Mouse (Mus musculus) retina, embryonic 14.5 days (tissue): Measurements from ENCODE around the gene Cep170.
"Not testable (repeated sequence)": the region's sequence is repeated elsewhere in the genome, so short reads cannot be mapped to it uniquely, and the experiment has no call there.

Experiments used
- DNase-seq: peaks from one replicate; pipeline ENCODE4 v3.0.0-alpha.2; 2015; ENCODE audit warnings: low spot score

Cep170 gene

DNA sequence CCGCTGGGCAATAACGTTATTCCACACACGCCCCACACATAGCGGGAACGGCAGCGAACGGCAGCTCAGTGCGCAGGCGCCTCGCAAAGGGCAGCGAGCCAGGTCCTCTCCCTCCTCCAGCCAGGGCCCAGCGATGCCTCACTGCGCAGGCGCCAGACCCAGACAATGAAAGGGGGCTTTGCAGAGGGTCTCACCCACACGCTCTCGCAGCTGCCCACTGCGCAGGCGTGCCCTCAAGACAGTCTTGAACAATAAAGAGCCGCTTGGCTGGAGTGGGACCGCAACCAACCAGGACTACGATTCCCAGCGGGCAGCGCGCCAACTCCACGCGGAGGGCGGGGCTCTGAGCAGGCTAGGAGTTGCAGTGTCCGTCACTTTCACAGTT is at the start of gene Cep170:
Gene Cep170 (minus strand): TSS at position 32 of the 385 bp plus-strand sequence.
- DNase-seq: peak; percentile 99

DNA sequence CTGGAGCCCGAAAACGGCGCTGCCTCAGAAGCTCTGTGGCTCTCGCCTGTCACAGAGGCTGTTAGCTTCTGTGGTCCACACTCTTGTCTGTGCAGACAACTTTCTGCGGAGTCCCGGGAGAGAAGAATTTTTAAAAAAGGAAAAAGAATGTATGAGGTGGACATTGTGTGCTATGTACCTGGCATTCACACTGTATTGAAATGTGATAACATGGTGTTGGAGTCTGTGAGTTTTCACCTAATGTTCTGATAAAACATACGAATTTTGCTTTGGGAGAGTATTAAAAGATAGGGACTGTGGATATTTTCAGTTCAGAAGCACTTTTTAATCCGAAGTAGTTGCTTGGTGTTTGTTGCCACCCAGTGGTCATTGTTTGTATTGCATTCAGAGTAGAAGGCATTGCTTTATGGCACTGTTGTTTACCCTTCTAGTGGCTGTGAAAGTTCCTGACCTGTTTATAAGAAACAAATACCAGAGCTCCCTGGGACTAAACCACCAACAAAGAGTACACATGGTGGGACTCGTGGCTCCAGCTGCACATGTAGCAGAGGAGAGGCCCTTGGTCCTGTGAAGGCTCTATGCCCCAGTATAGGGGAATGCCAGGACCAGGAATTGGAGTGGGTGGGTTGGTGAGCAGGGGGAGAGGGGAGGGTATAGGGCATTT is 48.2 kb upstream of the Cep170 start:
- DNase-seq: peak; percentile 91

DNA sequence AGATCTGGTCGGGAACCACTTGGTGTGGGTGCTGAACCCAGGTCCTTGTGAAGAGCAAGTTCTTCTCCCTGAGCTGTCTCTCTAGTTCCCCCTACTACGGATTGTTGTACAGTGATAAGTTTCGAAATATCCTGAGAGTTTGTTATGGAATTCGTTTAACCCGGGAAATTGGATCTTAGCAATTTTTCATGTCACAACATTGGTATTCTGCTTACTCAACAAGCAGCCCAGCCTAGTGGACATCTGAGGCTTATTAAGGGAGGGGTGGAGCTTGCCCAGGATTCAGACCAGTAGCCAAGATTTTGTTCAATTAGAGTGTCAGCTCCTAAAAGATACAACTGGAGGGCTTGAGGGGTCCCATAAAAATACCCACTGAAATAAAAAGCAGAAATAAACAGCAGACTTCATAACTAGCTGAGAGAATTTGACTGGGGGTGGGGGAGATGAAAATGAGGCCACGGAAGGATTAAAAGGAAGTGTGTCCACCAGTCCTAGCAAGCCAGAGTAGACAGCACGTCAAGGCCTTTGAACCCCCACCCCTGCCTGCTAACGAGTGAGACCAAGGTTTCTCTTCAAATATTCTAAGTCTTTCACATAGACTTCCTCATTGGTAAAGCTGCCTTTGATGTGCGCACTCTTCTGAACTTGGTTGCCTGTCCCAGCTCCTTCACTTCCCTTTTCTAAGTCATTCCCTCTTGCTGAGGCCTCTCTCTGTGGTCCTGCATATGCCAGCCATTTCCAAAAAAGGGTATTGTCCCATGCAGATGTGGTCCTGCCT is 39.1 kb upstream of the Cep170 start:
- no peak for DNase-seq

DNA sequence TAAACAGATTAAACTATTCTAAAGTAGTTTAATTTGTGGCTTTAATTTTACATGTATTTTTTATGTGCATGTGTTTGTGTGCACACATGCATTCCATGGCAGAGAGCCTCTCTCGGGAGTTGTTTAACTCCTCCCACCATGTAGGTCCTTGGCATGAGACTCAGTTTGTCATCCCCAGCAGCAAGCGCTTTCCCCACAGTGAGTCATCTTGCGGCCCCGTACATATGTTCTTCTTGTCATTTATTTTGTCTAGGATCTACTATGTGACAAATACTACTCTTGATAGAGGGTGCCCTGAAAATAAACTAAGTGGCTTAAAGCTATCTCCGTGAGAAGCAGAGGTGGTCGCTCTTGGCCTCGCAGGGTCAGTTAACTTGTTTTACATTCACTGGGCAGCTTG is 37.5 kb upstream of the Cep170 start:
- DNase-seq: no peak

DNA sequence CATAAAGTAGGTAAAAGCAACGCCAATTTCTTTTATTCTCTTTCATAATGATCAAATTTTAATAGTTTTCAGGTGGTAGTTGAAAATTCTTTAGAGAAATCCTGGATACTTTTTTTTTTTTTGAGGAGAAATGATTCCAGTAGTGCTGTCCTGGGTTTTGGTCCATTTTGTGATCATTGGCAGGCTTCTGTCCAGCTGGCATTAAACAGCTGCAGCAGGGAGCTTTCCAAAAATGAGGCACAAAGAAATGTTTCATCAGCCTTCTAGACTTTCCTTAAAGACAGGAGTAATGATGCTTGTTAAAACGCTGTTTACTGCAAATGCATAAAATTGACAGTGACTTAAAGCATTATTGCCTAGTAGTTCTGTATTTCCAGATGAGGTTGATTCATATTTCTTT is 35.5 kb upstream of the Cep170 start:
- no peak for DNase-seq

DNA sequence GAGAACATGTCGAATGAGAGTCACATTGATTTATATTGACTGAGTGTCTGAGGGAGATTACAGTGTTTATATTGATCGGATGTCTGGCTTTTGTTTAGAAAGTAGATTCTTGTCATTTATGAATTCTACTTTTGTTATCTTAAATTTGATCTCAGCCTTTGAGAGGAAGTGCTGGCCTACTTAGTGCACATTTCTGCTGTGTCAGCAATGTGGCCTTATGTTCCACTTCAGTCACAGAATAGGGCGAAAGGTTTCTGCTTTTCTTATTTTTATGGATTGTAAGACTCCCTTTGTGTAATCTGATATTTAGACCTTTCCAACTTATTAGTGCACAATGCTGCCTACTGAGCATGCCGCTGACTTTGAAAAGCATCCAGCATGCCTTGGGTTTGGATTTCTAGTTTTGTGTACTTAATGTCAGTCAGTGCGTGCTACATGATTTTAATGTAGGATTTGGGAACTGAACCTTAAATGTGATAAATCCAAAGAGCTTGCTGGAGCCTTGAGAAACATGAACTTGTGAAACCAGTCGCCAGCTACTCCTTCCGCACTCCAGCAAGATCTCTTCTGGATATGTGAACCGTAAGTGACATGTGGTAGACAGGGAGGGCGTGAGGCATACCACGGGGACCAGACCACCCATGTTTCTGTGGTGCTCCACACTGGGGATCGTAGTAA is 34.9 kb upstream of the Cep170 start:
- DNase-seq: no peak

DNA sequence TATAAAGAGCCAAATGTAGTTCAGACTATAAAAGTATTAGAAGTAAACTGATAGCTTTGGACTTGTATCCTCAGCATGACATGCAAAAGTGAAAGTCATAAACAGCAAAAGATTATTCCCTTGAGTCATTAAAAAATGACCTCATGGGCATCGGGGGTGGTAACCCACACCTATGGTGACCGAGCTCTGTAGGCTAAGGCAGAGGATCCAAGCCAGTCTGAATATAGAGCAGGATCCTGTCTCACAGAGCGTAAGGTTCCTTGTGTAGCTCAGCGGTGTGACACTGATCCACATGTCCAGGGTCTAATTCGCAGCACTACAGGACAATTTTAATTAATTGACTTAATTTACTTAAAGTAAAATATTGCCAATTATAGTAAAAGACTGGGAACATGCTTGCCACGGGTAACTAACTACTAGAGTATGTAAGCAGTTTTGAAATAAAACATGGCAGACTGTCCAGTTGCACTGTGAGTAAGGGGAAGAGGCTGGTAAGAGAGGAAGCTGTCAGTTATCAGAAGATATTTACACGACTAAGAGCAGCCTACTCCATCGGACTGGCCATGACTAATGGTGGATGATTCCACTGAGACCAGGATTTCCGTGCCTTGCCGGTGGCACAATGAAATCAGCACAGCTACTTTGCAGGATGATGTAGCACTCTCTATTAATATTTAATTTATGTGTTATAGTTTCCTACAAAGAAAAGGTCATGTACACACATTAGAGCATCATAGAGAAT is 33.4 kb upstream of the Cep170 start:
- peak; percentile 17 for DNase-seq

DNA sequence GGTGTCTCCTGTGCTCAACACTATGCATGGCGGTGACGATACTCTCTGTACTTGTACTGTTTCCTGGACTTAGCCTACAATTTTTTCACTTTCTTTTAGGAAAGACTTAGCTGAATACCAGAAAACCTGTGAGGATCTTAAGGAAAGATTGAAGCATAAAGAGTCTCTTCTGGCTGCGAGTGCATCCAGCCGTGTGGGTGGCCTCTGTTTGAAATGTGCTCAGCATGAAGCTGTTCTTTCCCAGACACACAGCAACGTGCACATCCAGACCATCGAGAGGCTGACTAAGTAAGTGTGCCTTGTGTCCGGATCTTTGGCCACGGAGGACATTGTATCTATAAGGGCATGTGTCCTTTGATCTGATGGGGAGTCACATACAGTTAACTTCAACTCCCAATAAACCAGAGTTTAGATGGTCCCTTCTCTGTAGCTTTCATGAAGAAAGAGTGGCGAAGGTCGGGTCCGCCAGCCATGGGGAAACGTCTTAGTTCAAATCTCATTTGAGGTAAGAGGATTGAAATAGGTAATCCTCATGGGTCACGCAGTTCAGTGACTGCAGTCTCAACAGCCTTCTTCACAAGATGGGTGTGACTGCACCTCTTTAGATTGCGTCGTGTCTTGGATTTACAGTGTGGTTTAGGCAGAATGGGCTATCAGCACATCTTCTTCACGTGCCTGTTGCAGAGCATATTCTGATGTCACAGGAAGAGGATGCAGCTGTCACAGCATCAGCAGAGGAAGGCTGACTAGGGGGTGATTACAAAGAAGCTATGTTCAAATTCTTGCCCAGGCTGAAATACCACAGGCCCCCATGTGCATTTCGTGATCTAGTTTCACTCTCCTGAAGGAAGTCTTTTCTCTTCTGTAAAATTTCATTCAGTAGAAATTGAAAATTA is 31.5 kb upstream of the Cep170 start:
- DNase-seq: no peak

DNA sequence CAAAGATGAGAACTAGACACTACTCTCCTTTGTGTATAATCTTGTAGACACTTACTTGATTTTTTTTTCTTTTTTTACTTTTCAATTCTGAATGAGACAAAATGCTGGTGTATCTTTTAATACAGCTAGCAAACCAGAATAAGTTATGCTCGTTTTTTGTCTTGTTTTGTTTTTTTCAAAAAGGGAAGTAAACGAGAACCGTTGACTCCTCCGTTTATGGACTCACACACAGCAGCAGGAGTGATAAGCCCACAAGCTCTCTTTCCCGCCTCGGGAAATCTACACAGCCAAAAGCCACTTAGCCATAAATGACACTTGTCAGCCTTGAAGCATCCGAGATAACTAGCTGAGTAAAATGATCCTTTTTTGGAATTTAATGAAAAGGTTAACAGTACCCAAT is 22.7 kb upstream of the Cep170 start:
- not testable (repeated sequence) for DNase-seq

DNA sequence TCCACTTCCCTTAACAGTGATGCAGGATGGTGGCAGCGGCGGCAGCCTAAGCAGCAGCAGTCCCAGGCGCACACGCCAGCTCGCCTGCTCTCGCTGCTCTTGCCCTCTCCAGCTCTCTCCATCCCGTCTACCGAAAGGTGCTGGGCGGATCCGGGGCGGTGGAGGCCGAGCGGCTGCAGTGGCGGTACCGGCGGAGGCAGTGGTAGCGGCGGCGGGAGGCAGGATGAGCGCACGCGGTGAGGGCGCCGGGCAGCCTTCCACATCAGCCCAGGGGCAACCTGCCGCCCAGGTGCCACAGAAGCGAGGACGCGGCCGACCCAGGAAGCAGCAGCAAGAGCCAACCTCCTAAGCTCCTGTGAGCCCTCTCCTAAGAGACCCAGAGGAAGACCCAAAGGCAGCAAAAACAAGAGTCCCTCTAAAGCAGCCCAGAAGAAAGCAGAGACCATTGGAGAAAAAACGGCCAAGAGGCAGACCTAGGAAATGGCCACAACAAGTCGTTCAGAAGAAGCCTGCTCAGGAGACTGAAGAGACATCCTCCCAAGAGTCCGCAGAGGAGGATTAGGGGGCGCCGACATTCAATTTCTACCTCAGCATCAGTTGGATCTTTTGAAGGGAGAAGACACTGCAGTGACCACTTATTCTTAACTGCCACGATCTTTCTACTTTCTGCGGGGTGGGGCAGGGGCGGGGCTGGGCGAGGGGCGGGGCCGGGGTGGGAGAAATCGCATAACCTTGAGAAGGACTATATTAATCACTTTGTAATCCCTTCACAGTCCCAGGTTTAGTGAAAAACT is 21.8 kb upstream of the Cep170 start:
- peak; percentile 53 for DNase-seq

DNA sequence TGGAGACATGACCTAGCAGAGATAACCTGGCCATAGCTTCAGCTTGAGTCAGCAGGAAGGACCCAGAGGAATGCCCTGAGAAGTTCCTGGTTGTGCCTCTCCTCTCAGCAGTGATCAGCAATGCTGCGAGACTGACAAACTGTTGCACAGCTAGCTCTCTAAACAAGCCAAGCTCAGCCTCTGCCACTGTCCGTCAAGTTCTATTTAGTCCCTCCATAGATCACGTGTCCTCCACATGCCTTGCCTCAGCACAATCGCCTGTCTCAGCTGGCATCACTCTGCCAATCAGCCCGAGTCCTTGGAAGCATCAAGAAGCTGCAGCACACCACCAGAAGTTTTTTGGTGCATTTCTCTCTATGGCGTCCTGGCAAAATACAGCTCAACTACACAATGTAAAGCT is 21.0 kb upstream of the Cep170 start:
- peak; percentile 55 for DNase-seq

DNA sequence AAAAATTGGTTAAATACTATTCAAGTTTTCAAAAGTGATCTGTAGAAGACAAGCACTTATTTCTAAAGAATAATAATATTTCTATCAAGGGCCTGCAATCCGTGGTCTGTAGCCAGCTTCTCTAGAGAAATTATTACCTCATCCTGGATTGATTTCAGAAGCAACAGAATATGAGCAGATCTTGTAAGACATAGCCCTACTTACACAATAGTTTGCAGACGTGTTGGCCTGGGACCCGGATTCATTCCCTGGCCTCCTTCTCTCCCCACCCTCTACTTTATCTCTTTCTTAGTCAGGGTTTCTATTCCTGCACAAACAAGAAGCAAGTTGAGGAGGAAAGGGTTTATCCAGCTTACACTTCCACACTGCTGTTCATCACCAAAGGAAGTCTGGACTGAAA is 20.1 kb upstream of the Cep170 start:
- DNase-seq: no peak

DNA sequence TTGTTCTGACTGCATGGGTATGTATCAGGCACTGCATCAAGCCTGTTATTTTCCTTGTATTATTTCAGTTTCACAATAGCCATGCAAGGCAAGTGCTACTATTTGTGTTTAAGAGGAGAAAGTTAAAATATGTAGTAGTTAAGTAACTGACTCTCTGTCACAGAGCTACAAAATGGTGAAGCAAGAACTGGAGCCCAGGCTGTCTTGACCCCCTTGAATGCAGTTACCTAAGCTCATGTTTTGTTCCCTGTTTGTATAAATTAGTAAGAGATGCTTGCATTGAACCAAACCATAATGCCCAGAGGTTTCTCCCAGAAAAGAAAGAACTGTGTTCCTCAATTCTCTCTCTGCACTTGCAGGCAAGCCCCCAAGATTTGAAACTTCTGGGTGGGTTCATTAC is 19.4 kb upstream of the Cep170 start:
- no peak for DNase-seq

DNA sequence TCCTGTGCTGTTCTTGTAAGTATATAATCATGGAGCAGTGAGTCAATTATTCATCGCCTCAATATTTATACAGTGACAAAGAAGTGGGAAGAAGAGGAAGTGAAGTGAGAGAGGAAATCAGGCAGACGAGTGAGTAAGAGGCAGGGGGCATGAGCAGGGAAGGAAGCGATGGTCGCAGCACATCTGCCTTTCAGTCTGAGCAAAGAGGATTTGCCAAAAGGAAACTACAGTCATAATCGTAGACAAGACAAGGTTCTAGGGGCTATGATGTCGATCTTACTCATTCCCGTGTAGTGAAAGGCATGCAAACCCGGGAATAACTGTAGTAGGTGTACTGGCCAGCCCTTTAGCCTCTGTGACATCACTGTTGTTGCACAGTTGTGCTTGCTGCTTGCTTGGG is 18.7 kb upstream of the Cep170 start:
- DNase-seq: no peak

DNA sequence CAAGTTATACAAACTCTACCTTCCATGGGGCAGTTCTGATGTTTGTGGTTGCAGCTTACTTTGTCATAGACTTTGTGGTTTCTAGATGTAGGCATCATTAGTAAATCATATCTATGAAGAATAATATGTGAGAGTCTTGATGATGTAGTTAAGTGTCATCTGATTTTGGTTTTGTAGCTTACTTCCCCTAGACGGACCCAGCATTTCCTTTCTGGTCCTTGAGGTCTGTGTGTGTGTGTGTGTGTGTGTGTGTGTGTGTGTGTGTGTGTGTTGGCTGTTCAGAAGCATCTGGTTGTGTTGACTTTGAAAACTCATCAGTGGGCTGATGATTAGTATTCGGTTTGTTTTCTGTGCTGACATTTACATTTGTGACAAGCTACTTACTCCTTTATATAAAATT is 18.2 kb upstream of the Cep170 start:
- no peak for DNase-seq

DNA sequence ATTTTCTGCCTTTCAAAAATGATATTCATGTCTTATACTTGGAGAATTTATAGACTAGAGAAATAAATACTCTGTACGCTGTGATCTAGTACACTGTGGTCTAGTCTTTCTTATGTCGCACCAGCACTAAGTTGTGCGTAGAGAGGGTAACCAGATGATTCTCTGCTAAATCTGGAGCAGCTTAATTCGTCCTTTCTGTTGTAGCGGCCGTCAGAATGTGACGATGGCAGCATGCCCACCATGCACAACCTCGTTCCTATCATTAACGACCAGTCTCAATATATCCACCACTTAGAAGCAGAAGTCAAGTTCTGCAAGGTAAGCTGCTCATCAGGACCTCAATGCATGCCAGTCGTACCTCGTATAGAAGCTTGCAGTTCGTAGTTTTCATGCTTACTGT is 14.8 kb upstream of the Cep170 start:
- DNase-seq: no peak

DNA sequence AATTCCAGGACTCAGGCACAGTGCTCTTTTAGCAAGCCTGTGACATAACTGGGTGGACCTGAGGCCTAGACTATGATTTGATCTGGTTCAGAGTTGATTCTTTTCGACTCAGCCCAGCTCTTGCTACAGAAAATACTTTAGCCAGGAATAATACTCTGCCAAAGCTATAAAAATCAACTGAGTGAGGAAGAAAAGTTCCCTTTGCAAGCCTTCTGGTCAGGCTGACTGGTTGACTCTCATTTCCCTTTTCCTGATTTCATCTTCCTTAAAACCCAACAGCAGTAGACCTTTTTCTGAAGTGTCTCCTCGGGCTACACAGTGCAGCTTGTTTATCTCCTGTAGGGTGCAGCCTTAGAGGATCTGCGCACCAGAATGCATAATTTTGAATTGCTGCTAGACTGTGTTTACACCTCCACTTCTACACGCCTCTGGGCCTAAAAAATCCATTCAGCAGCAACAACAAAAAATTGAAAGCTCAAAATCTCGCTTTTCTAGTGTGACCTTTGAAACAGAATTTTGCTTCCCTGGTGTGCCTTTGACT is 14.1 kb upstream of the Cep170 start:
- DNase-seq: no peak

DNA sequence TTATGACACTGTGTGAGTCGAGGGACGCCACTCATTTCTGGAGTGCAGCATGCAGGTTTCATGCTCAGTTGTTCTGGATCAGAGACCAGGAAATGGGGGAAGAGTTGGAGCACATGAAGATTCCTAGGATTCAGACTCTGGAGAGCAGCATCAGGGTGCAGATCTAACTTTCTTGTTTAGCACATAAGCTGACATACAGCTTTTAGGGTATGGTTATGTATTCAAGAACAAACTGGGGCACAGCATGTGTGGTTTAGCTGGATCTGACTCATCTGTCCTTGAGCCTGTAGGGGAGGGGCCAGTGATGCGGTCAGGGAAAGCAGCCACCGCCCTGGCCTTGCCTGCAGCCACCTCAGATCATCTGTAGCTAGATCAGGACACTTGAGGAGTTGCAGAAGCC is 13.5 kb upstream of the Cep170 start:
- no peak for DNase-seq

DNA sequence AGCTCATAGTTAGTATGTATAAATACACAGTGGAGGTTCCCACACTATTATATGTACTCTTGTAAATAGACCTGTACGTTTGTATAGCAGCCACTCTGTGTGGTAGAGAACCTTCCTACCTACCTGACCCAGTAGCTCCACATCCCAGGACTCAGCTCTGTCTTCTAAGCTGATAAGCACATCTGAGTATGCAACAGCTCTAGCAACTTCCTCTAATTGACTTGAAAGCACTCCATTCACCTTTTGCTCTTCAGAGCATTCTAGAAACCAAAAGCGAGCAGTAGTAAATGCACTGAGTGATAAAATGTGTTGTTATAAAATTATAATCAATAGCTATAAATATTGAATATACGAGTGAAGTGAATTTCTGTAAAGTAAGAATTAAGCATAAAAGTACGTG is 13.1 kb upstream of the Cep170 start:
- DNase-seq: no peak

DNA sequence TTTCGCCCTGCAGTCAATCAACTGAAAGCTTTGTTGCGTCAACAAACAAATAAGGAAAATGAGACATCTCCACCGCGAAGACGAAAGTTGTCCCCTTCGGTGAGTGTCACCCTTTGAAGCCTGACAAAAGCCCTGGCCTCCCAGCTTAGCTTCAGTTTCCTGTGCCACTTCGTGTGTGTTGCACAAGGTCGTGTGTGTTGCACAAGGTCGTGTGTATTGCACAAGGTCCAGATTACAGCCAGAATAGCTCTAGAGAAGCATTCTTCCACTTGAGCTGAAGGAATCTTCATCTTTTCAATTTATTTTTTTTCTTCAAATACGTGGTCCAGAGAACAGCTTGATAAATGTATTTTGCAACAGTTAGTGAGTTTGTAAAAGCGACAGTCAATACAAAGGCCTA is 12.3 kb upstream of the Cep170 start:
- no peak for DNase-seq
